Mouse (Mus musculus) heart, adult 8-10 months (tissue): ENCODE data around the gene Hes7. TPM values are rescaled to one million over a fixed set of nuclear protein-coding genes. Genes with fewer than 3 reads are reported as not detected.

Experiments used
- DNase-seq: peaks from one replicate; pipeline ENCODE4 v3.0.0; 2022; ENCODE audit warnings: low spot score
- total RNA-seq, 4 experiments: library from RNA; stranded (reverse); gene quantifications; 2 replicates each; pipeline ENCODE4 v1.2.4; 2022

The Hes7 gene
- under 1 TPM in 1 of 4 experiments, not detected in 3; 0.12 TPM for total RNA-seq

- DNase-seq: no peak
Observed at GRCm38 (mm10) chr11:69120221-69121000, at the start of gene Hes7. Gene Hes7, plus strand, starts transcription at chr11:69120404.

- DNase-seq: peak; percentile 94
Observed at GRCm38 (mm10) chr11:69070590-69071222, 49.5 kb upstream of the Hes7 start, which contains the start of gene Tmem107. Gene Tmem107, plus strand, starts transcription at chr11:69070806.

GRCm38 (mm10) chr11:69071262-69071661 is 48.9 kb upstream of the Hes7 start:
- no peak for DNase-seq

- no peak for DNase-seq
Observed at GRCm38 (mm10) chr11:69072234-69072633, 48.0 kb upstream of the Hes7 start.

- no peak for DNase-seq
Observed at GRCm38 (mm10) chr11:69072666-69073064, 47.5 kb upstream of the Hes7 start.

- DNase-seq: peak; percentile 93
Observed at GRCm38 (mm10) chr11:69073065-69073888, 46.9 kb upstream of the Hes7 start.

GRCm38 (mm10) chr11:69073951-69074775 is 46.0 kb upstream of the Hes7 start:
- DNase-seq: no peak

GRCm38 (mm10) chr11:69074776-69075069 is 45.5 kb upstream of the Hes7 start:
- no peak for DNase-seq

- DNase-seq: no peak
Observed at GRCm38 (mm10) chr11:69075764-69076479, 44.3 kb upstream of the Hes7 start.

- no peak for DNase-seq
Observed at GRCm38 (mm10) chr11:69076572-69076971, 43.6 kb upstream of the Hes7 start.

GRCm38 (mm10) chr11:69077316-69077715 is 42.9 kb upstream of the Hes7 start:
- DNase-seq: no peak

GRCm38 (mm10) chr11:69078041-69078440 is 42.2 kb upstream of the Hes7 start:
- DNase-seq: no peak

GRCm38 (mm10) chr11:69078805-69079438 is 41.3 kb upstream of the Hes7 start:
- no peak for DNase-seq

GRCm38 (mm10) chr11:69080102-69080854 is 39.9 kb upstream of the Hes7 start:
- DNase-seq: no peak

- no peak for DNase-seq
Observed at GRCm38 (mm10) chr11:69080855-69081222, 39.4 kb upstream of the Hes7 start.

GRCm38 (mm10) chr11:69081613-69082012 is 38.6 kb upstream of the Hes7 start:
- DNase-seq: no peak

GRCm38 (mm10) chr11:69085608-69086007 is 34.6 kb upstream of the Hes7 start:
- no peak for DNase-seq

- DNase-seq: no peak
Observed at GRCm38 (mm10) chr11:69086390-69086789, 33.8 kb upstream of the Hes7 start.

GRCm38 (mm10) chr11:69087082-69087481 is 33.1 kb upstream of the Hes7 start:
- no peak for DNase-seq

GRCm38 (mm10) chr11:69087597-69087996 is 32.6 kb upstream of the Hes7 start:
- no peak for DNase-seq
